Mouse (Mus musculus): Measurements from ENCODE around the gene Ipmk. TPM values are rescaled to one million over a fixed set of nuclear protein-coding genes. Genes with fewer than 3 reads are reported as not detected.

Ipmk gene
- polyA plus RNA-seq, 1 experiment: 11.8 TPM

DNA sequence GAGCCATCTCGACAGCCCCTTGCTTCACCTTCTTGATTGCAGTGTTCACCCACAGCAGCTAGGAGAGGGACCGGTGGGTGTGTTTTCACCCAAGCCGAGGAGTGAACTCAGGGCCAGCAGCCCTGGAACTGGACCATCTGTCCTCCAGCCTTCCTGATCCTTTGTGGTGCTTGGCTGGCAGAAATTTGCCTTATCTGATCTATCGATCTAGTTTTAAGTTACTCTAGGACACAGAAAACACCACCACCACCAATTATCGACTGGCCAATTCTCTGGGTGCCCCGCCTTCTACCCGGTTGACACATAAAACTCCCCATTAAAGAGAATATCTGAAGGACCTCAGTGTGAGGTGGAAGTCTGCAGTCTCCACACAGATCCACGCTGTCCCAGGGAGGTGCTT is 23.9 kb upstream of the Ipmk start:
- TF ChIP-seq POLR2A (IDR thresholded peaks at IDR 0.05; ENCODE audit: low read depth, low read length): no peak
- TF ChIP-seq CTCF (IDR thresholded peaks at IDR 0.05; ENCODE audit: borderline replicate concordance, insufficient read depth, low read length): no peak
- no peaks in the 10 kb centered on the region for H3K4me1 ChIP-seq (ENCODE audit: control insufficient read depth, insufficient read depth, low read length)
- H3K27ac ChIP-seq (ENCODE audit: insufficient read depth, low read length): no peak overlapping the region
- no peak overlapping the region for H3K4me3 ChIP-seq (ENCODE audit: insufficient read depth, low read length)

DNA sequence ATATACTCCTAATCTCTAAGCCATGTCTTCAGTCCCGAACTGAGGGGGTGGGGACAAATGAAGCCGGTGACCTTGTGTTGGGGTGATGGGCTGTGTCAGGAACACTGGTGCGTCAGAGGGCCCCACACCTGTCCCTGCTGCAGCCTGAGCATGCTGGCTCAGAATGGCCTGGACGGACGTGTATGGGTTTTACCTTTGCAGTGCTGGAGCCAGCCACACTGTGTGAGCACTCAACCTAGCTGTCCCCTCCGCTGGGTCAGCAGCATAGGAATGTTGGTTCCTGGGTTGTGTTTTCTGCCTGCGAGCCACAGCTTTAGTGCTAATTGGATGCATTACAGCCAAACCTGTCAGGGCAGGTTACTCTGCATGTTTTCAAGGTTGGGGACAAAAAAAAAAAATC is 21.4 kb upstream of the Ipmk start:
- TF ChIP-seq CTCF (IDR thresholded peaks at IDR 0.05; ENCODE audit: borderline replicate concordance, insufficient read depth, low read length): no peak
- TF ChIP-seq POLR2A (IDR thresholded peaks at IDR 0.05; ENCODE audit: low read depth, low read length): no peak

DNA sequence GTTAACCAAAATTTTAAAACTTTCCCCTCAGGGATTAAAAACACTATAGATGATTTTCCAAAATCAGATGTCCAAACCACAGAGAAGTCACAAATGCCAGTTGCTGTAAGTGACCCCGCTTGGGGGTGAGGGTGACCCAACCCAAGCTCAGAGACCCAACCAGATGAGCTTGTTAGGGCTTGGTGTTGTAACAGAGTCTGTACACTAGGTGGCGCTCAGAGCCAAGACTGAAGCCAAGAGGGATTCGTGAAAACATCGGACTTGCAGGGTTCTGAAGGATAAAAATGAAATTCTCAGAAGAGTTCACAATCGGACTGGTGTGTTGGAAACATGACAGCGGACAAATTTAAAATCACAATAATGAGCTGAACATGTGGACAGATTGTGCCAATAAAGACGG is 20.8 kb upstream of the Ipmk start:
- Histone ChIP-seq H3K4me1 (ENCODE audit: control insufficient read depth, insufficient read depth, low read length) (no peaks in the 10 kb centered on the region), H3K4me3 (ENCODE audit: insufficient read depth, low read length) (no peak overlapping the region), H3K27ac (ENCODE audit: insufficient read depth, low read length) (no peak overlapping the region)
- TF ChIP-seq POLR2A (IDR thresholded peaks at IDR 0.05; ENCODE audit: low read depth, low read length) (no peak), CTCF (IDR thresholded peaks at IDR 0.05; ENCODE audit: borderline replicate concordance, insufficient read depth, low read length) (peak; percentile 73; the same call in 1 of the 2 replicates)

More for the DNA sequence above, 21.4 kb upstream of the Ipmk start:
- H3K4me3 ChIP-seq (ENCODE audit: insufficient read depth, low read length): no peak overlapping the region
- H3K27ac ChIP-seq (ENCODE audit: insufficient read depth, low read length): no peak overlapping the region
- H3K4me1 ChIP-seq (ENCODE audit: control insufficient read depth, insufficient read depth, low read length): no peaks in the 10 kb centered on the region

DNA sequence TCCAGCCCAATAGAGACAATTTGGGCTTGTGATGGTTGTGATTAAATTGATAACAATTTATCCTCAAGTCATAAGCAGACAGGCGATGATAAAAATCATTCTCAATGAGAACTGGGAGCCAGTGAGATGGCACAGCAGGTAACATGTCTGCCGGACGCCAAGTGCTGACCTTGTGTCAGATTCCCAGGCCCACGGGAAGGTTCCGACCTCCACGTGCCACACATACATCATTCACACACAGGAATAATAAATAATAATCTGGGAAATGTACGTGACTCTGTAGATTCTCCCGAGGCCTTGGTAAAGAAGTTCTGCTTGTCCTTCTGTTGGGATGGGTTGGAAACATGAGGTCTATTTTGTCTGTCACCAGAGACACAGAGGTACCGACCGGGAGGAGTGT is 20.2 kb upstream of the Ipmk start:
- TF ChIP-seq POLR2A (IDR thresholded peaks at IDR 0.05; ENCODE audit: low read depth, low read length) (no peak), CTCF (IDR thresholded peaks at IDR 0.05; ENCODE audit: borderline replicate concordance, insufficient read depth, low read length) (no peak)
- H3K4me3 ChIP-seq (ENCODE audit: insufficient read depth, low read length): no peak overlapping the region
- no peak overlapping the region for H3K27ac ChIP-seq (ENCODE audit: insufficient read depth, low read length)
- no peaks in the 10 kb centered on the region for H3K4me1 ChIP-seq (ENCODE audit: control insufficient read depth, insufficient read depth, low read length)

DNA sequence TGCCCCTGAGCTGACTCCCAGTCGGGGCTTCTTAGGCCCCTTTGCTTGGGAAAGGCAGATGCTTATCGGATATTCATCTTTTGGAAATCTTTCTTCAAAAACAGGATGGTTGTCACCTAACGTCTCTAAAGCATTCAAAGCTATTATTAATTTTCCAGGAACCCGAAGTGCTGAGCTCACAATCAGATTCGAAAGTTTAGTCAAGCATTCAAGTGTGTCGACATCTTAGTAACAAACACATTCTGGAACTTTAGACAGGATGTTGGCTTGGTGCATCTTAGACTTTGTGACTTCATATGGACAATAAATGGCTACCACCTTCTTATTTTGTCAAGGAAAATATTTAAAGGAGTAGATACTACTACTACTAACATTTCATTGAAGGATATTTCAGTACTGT is 19.2 kb upstream of the Ipmk start:
- H3K4me3 ChIP-seq (ENCODE audit: insufficient read depth, low read length): no peak overlapping the region
- TF ChIP-seq POLR2A (IDR thresholded peaks at IDR 0.05; ENCODE audit: low read depth, low read length) (no peak), CTCF (IDR thresholded peaks at IDR 0.05; ENCODE audit: borderline replicate concordance, insufficient read depth, low read length) (no peak)
- H3K4me1 ChIP-seq (ENCODE audit: control insufficient read depth, insufficient read depth, low read length): no peaks in the 10 kb centered on the region
- H3K27ac ChIP-seq (ENCODE audit: insufficient read depth, low read length): no peak overlapping the region

DNA sequence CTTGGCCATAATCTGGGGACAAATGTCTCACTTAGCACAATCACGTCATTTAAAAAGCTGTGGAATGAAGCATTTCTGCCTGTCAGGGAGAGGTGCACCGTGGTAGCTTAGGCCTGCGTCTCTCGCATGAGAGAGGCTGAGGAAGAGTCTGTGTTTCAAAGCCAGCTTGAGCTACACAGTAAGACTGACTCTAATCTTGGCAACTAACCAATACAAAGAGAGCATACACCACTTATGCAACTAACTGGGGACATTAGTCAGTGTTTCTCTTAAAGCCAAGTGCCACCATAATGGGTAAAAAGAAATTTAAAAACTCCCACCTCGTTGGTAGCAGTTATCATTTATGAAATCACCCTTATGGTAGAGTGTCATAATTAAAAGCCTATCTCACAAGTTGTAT is 18.7 kb upstream of the Ipmk start:
- TF ChIP-seq POLR2A (IDR thresholded peaks at IDR 0.05; ENCODE audit: low read depth, low read length): no peak
- TF ChIP-seq CTCF (IDR thresholded peaks at IDR 0.05; ENCODE audit: borderline replicate concordance, insufficient read depth, low read length): no peak
- no peaks in the 10 kb centered on the region for H3K4me1 ChIP-seq (ENCODE audit: control insufficient read depth, insufficient read depth, low read length)
- no peak overlapping the region for H3K27ac ChIP-seq (ENCODE audit: insufficient read depth, low read length)
- no peak overlapping the region for H3K4me3 ChIP-seq (ENCODE audit: insufficient read depth, low read length)

DNA sequence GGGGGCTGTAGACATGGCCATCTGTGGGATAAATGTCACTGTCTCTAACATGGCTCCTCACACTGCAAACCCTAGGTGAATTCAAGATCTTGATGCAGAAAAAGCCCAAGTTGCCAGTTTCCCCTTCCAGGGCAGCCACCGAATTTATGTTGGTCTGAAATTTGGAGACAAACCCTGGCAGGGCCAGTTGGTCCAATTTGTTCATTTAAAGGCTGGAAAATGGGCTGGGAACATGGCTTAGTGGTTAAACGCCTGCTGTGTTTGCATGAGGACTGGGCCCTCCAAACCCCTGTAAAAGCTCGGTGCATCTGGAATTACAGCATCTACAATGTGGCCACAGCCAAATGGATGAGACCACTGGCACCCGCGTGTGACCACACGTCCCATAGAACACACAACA is 18.3 kb upstream of the Ipmk start:
- no peak overlapping the region for H3K27ac ChIP-seq (ENCODE audit: insufficient read depth, low read length)
- H3K4me1 ChIP-seq (ENCODE audit: control insufficient read depth, insufficient read depth, low read length): no peaks in the 10 kb centered on the region
- no peak for TF ChIP-seq POLR2A (IDR thresholded peaks at IDR 0.05; ENCODE audit: low read depth, low read length)
- TF ChIP-seq CTCF (IDR thresholded peaks at IDR 0.05; ENCODE audit: borderline replicate concordance, insufficient read depth, low read length): no peak
- no peak overlapping the region for H3K4me3 ChIP-seq (ENCODE audit: insufficient read depth, low read length)

DNA sequence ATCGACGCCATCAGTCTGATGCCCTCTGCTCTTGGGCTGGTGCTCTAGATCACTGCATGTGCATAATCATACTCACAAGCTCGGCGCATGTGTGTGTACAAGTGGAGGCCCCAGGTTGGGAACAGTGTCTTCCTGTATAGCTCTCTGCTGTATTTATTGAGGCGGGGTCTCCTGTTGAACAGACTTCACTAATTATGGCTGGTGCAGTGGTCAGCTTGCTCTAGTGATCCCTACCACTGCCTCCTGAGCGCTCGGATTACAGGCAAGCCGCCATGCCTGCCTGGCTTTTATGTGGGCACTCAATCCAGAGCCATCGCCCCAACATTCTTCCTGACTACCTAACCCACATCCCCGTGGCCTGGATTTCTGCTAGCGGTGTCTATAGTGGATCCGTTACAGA is 17.5 kb upstream of the Ipmk start:
- Histone ChIP-seq H3K27ac (ENCODE audit: insufficient read depth, low read length) (no peak overlapping the region), H3K4me1 (ENCODE audit: control insufficient read depth, insufficient read depth, low read length) (no peaks in the 10 kb centered on the region), H3K4me3 (ENCODE audit: insufficient read depth, low read length) (no peak overlapping the region)
- TF ChIP-seq CTCF (IDR thresholded peaks at IDR 0.05; ENCODE audit: borderline replicate concordance, insufficient read depth, low read length) (no peak), POLR2A (IDR thresholded peaks at IDR 0.05; ENCODE audit: low read depth, low read length) (no peak)

DNA sequence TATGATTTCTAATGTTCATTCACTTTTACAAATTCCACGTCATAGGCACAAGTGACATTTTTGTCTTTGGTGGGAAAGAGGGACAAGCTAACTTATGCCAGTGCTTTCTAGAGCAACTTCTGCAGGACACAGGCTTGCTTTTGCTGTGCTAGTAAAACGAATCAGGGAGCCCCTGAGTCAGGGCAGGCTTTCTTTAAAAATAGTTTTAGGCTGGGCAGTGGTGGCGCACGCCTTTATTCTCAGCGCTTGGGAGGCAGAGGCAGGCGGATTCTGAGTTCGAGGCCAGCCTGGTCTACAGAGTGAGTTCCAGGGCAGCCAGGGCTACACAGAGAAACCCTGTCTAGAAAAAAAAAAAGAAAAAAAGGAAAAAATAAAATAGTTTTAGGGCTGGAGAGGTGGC is 15.7 kb upstream of the Ipmk start:
- H3K27ac ChIP-seq (ENCODE audit: insufficient read depth, low read length): no peak overlapping the region
- TF ChIP-seq CTCF (IDR thresholded peaks at IDR 0.05; ENCODE audit: borderline replicate concordance, insufficient read depth, low read length): no peak
- TF ChIP-seq POLR2A (IDR thresholded peaks at IDR 0.05; ENCODE audit: low read depth, low read length): no peak
- no peaks in the 10 kb centered on the region for H3K4me1 ChIP-seq (ENCODE audit: control insufficient read depth, insufficient read depth, low read length)
- no peak overlapping the region for H3K4me3 ChIP-seq (ENCODE audit: insufficient read depth, low read length)

DNA sequence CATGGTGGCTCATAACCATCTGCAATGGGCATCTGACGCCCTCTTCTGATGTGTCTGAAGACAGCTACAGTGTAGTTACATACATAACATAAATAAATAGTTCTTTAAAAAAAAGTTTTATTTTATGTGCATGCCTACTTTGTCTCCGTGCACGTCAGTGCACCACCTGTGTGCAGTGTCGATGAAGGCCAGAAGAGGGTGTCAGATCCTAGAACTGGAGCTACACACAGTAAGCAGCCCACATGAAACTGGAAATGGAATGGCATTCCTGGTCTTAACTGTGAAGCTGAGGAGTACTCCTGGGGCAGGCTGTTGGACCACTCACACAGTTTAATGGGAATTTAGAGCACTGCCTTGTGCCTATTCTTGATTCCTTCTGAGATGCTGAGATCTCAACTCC is 15.2 kb upstream of the Ipmk start:
- H3K4me1 ChIP-seq (ENCODE audit: control insufficient read depth, insufficient read depth, low read length): no peaks in the 10 kb centered on the region
- no peak; the same call in 1 of the 2 replicates for TF ChIP-seq CTCF (IDR thresholded peaks at IDR 0.05; ENCODE audit: borderline replicate concordance, insufficient read depth, low read length)
- TF ChIP-seq POLR2A (IDR thresholded peaks at IDR 0.05; ENCODE audit: low read depth, low read length): no peak
- H3K4me3 ChIP-seq (ENCODE audit: insufficient read depth, low read length): no peak overlapping the region
- no peak overlapping the region for H3K27ac ChIP-seq (ENCODE audit: insufficient read depth, low read length)

DNA sequence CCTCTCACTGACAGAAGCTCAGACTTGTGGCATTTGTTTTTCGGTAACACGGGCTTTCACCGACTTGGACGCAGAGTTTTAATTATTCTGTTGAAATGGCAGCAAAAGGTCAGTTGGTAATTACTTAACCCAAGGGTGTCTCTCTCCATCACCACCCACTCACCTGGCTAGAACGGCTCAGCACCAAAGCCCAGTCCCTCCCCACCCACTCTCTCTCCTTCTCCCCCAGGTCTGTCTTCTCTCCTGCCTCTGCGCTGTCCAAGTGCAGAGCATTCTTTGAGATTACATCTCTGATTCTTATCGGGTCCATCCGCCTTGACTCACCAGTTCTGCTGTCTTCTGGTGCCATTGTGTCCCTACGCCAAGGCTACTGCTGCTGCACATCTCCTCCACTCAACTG is 14.7 kb upstream of the Ipmk start:
- Histone ChIP-seq H3K27ac (ENCODE audit: insufficient read depth, low read length) (no peak overlapping the region), H3K4me3 (ENCODE audit: insufficient read depth, low read length) (no peak overlapping the region), H3K4me1 (ENCODE audit: control insufficient read depth, insufficient read depth, low read length) (no peaks in the 10 kb centered on the region)
- TF ChIP-seq POLR2A (IDR thresholded peaks at IDR 0.05; ENCODE audit: low read depth, low read length) (no peak), CTCF (IDR thresholded peaks at IDR 0.05; ENCODE audit: borderline replicate concordance, insufficient read depth, low read length) (no peak)

Data from embryonic fibroblast, embryonic 13.5 days (primary cell).